Mouse (Mus musculus) liver, adult 2 months (tissue): ENCODE data around the gene Pdlim4.

Experiments used
- CTCF ChIP-seq: fragments of 200-500 bp; IDR thresholded peaks from 2 replicates; pipeline ENCODE4 v1.5.1; 2011; ENCODE audit warnings: low read depth, low read length, control low read depth
- POLR2A ChIP-seq: fragments of 200-500 bp; IDR thresholded peaks from 2 replicates; pipeline ENCODE4 v1.6.1; 2011; ENCODE audit warnings: low read length, control low read depth; ENCODE audit not compliant: insufficient read depth; ENCODE audit errors: extremely low read depth

DNA sequence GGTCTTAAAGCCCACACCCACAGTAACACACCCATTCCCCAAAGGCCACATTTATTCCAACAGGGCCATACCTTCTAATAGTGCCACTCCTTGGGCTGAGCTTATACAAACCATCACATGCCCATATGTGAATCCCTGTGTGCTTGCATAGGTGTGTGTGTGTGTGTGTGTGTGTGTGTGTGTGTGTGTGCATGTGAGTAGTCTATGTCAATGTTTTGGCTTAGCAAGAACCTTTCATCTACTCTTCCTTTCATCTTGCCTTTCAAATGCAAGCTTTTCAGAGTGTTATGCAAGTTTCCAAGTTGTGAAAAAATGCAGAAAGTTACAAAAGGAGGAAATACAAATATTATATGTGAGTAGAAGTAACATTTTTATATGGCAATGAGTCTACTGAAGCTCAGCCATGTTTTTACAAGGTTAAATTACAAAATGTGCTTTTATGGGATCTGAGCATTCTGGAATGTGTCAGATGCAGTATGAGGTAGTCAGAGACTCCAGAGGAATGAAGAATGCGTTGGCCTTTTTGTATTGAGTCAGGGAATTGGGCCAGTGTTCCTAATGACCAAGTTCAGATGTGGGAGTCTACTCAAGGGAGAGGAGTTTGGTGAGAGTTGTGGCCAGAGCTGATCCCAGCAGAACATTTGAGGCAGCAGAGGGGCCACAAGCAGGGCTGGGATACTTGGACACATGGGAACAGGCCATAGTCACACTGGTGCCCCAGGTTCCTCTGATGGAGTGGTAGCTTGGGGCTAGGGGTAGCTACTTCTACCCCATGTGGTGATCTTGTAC, 21.5 kb upstream of the Pdlim4 start:
- no peak for TF ChIP-seq CTCF
- no peak for TF ChIP-seq POLR2A
